ENCODE assay signal across 24 mouse cellular contexts in the genomic region with DNA sequence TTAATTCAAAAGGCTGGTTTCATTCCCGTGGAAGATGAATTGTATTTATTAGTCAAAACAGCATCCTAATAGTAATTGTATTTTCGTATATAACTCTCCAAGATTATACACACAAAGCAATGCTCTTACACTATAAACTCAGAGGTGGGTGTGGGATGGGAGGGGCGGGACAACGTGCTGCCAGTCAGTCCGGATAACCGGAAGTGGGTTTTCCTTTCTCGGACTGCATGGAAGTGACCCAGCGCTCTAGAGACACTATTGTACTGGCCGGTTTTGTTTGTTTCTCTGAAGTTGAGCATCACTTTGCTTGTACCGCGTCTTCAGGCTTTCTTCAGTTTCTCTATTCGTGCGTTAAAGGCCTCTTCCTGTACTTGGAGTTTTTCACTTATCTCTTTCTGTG.
DNase-seq lines count a peak whose midpoint lies in the region; ATAC-seq lines count a peak whose summit lies in the region.
"Had no signal": no experiment of that assay in that cellular context is flagged by ENCODE, and none has a peak within 500 bp of the region (broad histone marks: within the 10 kb centered on the region; RNA-seq: fewer than 3 reads in every experiment).

No protein-coding gene starts in this region.

- peaks cover 8% of the 10 kb centered on the region for H3K36me3 ChIP-seq in megakaryocyte, embryonic 14.5 days (replicated peaks; ENCODE audit: low read length)
- no peaks in the 10 kb centered on the region for H3K36me3 ChIP-seq in liver, embryonic 12.5 days
- no peaks in the 10 kb centered on the region for H3K36me3 ChIP-seq in liver, embryonic 15.5 days (replicated peaks)
- no peaks in the 10 kb centered on the region for H3K36me3 ChIP-seq in embryonic facial prominence, embryonic 10.5 days (replicated peaks)
- H3K36me3 ChIP-seq: forebrain, embryonic 12.5 days; forebrain, embryonic 15.5 days; heart, embryonic 13.5 days had no signal

- H3K27me3 ChIP-seq in megakaryocyte, embryonic 14.5 days (replicated peaks), result no peaks in the 10 kb centered on the region
- H3K27me3 ChIP-seq in liver, embryonic 12.5 days (replicated peaks), result no peaks in the 10 kb centered on the region
- H3K27me3 ChIP-seq in liver, embryonic 15.5 days, result no peaks in the 10 kb centered on the region
- H3K27me3 ChIP-seq in embryonic facial prominence, embryonic 10.5 days (replicated peaks; ENCODE audit: low read depth, poor library complexity, severe bottlenecking), result no peaks in the 10 kb centered on the region
- H3K27me3 ChIP-seq: forebrain, embryonic 12.5 days; forebrain, embryonic 15.5 days; heart, embryonic 13.5 days had no signal

- H3K4me2 ChIP-seq in liver, embryonic 12.5 days, result peak overlapping the region; percentile 36
- H3K4me2 ChIP-seq in liver, embryonic 15.5 days, result peak overlapping the region; percentile 46
- H3K4me2 ChIP-seq: forebrain, embryonic 12.5 days; forebrain, embryonic 15.5 days; heart, embryonic 13.5 days; hindbrain, embryonic 14.5 days had no signal

- H3K9ac ChIP-seq in liver, embryonic 12.5 days, result no peak overlapping the region
- no peak overlapping the region for H3K9ac ChIP-seq in liver, embryonic 15.5 days
- H3K9ac ChIP-seq: forebrain, embryonic 12.5 days; forebrain, embryonic 15.5 days; heart, embryonic 13.5 days; hindbrain, embryonic 14.5 days had no signal

- peaks cover 53% of the 10 kb centered on the region for H3K4me1 ChIP-seq in megakaryocyte, embryonic 14.5 days
- H3K4me1 ChIP-seq in liver, embryonic 12.5 days, result peaks cover 7% of the 10 kb centered on the region; the same call in 1 of the 2 replicates
- peaks cover 5% of the 10 kb centered on the region; the same call in 1 of the 2 replicates for H3K4me1 ChIP-seq in liver, embryonic 15.5 days (replicated peaks)
- peaks cover 16% of the 10 kb centered on the region for H3K4me1 ChIP-seq in embryonic facial prominence, embryonic 10.5 days
- H3K4me1 ChIP-seq: forebrain, embryonic 15.5 days; heart, embryonic 13.5 days had no signal

- 45% methylated on average over 13 of the region's 13 CpGs for WGBS in liver, embryonic 12.5 days (ENCODE audit: insufficient replicate concordance)
- WGBS in liver, embryonic 15.5 days (ENCODE audit: insufficient replicate concordance), result 22% methylated on average over 13 of the region's 13 CpGs
- 92% methylated on average over 13 of the region's 13 CpGs for WGBS in embryonic facial prominence, embryonic 10.5 days

- H3K9me3 ChIP-seq in megakaryocyte, embryonic 14.5 days, result peaks cover 12% of the 10 kb centered on the region; the same call in 1 of the 2 replicates
- no peaks in the 10 kb centered on the region for H3K9me3 ChIP-seq in liver, embryonic 12.5 days (replicated peaks)
- no peaks in the 10 kb centered on the region for H3K9me3 ChIP-seq in liver, embryonic 15.5 days (replicated peaks)
- no peaks in the 10 kb centered on the region for H3K9me3 ChIP-seq in embryonic facial prominence, embryonic 10.5 days
- H3K9me3 ChIP-seq: forebrain, embryonic 12.5 days; forebrain, embryonic 15.5 days had no signal

- H3K27ac ChIP-seq in liver, embryonic 12.5 days, result no peak overlapping the region
- H3K27ac ChIP-seq in liver, embryonic 15.5 days (replicated peaks), result no peak overlapping the region
- H3K27ac ChIP-seq in embryonic facial prominence, embryonic 10.5 days (replicated peaks), result no peak overlapping the region
- H3K27ac ChIP-seq: forebrain, embryonic 12.5 days; forebrain, embryonic 15.5 days; heart, embryonic 13.5 days; hindbrain, embryonic 14.5 days; hindbrain, postnatal 0 days had no signal

- no peak for DNase-seq in embryonic facial prominence, embryonic 10.5 days (ENCODE audit: low spot score)
- DNase-seq in gastrocnemius, postnatal 10 days, result no peak
- DNase-seq in kidney, postnatal 4 days, result no peak
- DNase-seq: adrenal gland, adult 2 months; adrenal gland, postnatal 14 days; cerebellum, adult 11 months; cerebellum, adult 2 months; cerebellum, adult 9-11 months; cerebellum, postnatal 25 days; gastrocnemius, postnatal 36 days; heart, adult 18-20 months; heart, postnatal 14 days; heart, postnatal 4 days had no signal

- ATAC-seq in megakaryocyte, adult 5-6 weeks (ENCODE audit: poor library complexity, severe bottlenecking), result no peak
- ATAC-seq in liver, embryonic 12.5 days, result peak; percentile 62
- ATAC-seq in liver, embryonic 15.5 days (ENCODE audit: insufficient read depth), result no peak
- ATAC-seq: CD4-positive, CD25-positive, alpha-beta regulatory T cell, adult 4 months; forebrain, embryonic 15.5 days; hindbrain, postnatal 0 days; inflammation-experienced regulatory T-cells, adult 6 months had no signal

- H3K4me3 ChIP-seq in megakaryocyte, embryonic 14.5 days (replicated peaks), result peak overlapping the region; percentile 81
- no peak overlapping the region for H3K4me3 ChIP-seq in liver, embryonic 12.5 days
- 0 out of 2 replicates have a peak overlapping the region, but pooled peaks have one; percentile 27 for H3K4me3 ChIP-seq in liver, embryonic 15.5 days (replicated peaks)
- no peak overlapping the region for H3K4me3 ChIP-seq in embryonic facial prominence, embryonic 10.5 days
- H3K4me3 ChIP-seq: forebrain, embryonic 12.5 days; forebrain, embryonic 15.5 days; heart, embryonic 13.5 days had no signal

Comparison
In these comparisons a context has a peak if more than half of its experiments do, and no peak if none do; other contexts are left out.
1. H3K4me3 ChIP-seq: peak in megakaryocyte, embryonic 14.5 days (single experiment) and liver, embryonic 15.5 days (single experiment); none in liver, embryonic 12.5 days (single experiment) and embryonic facial prominence, embryonic 10.5 days (single experiment).